Mouse (Mus musculus): ENCODE results near the gene Ell3. TPM values are rescaled to one million over a fixed set of nuclear protein-coding genes. Genes with fewer than 3 reads are reported as not detected.

Ell3 gene
- total and polyA plus RNA-seq, 2 experiments: 2.2 to 6.0 TPM

DNA sequence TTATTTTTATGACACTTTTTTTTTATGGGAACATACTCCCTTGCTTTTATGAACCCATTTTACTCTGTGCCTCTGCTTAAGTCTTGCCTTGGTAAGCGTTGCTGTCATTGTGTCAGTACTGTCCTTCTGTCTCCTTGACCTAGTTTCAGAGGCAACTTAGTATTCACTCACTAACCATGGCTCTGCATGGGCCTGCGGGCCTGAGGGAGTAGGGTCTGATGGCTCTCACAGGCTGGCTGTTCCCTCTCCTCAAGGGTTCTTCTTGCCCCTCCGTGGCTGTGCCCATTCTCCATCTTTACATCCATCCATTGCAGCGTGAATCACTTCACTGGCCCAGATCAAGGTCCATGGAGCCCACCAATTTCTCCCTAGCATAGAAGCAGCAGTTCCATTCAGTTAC is 2.4 kb upstream of the Ell3 start:
- peaks cover 9% of the 10 kb centered on the region for H3K4me1 ChIP-seq (ENCODE audit: control insufficient read depth, insufficient read depth, low read length)
- no peak for DNase-seq (ENCODE audit: extremely low read depth, low read depth, low spot score)
- 92% methylated on average over 4 of the region's 4 CpGs for WGBS
- H3K79me2 ChIP-seq (ENCODE audit: control insufficient read depth, insufficient read depth, low read length): peaks cover 9% of the 10 kb centered on the region; the same call in 1 of the 2 replicates
- H3K27ac ChIP-seq (replicated peaks; ENCODE audit: insufficient read depth, low read depth, low read length): no peak overlapping the region
- TF ChIP-seq CTCF (IDR thresholded peaks at IDR 0.05; ENCODE audit: low read depth, low read length) (no peak), POLR2A (IDR thresholded peaks at IDR 0.05; ENCODE audit: extremely low read depth, insufficient read depth, low read length) (no peak)
- H3K4me3 ChIP-seq (ENCODE audit: insufficient read depth, low read depth, low read length): no peak overlapping the region
- no peak overlapping the region for H3K9ac ChIP-seq (ENCODE audit: low read depth, low read length)
- H3K27me3 ChIP-seq (ENCODE audit: control insufficient read depth, insufficient read depth, low read length): no peaks in the 10 kb centered on the region
- peaks cover 7% of the 10 kb centered on the region; the same call in 1 of the 2 replicates for H3K36me3 ChIP-seq (ENCODE audit: control insufficient read depth, insufficient read depth, low read length)

GRCm38 (mm10) chr2:121445117-121445516 is 1.0 kb upstream of the Ell3 start:
- H3K27me3 ChIP-seq (ENCODE audit: control insufficient read depth, insufficient read depth, low read length): no peaks in the 10 kb centered on the region
- 88% methylated on average over 3 of the region's 3 CpGs for WGBS
- H3K9ac ChIP-seq (ENCODE audit: low read depth, low read length): no peak overlapping the region
- no peak overlapping the region for H3K4me3 ChIP-seq (ENCODE audit: insufficient read depth, low read depth, low read length)
- DNase-seq (ENCODE audit: extremely low read depth, low read depth, low spot score): no peak
- H3K27ac ChIP-seq (replicated peaks; ENCODE audit: insufficient read depth, low read depth, low read length): no peak overlapping the region
- H3K4me1 ChIP-seq (ENCODE audit: control insufficient read depth, insufficient read depth, low read length): peaks cover 10% of the 10 kb centered on the region
- peaks cover 9% of the 10 kb centered on the region; the same call in 1 of the 2 replicates for H3K79me2 ChIP-seq (ENCODE audit: control insufficient read depth, insufficient read depth, low read length)
- TF ChIP-seq POLR2A (IDR thresholded peaks at IDR 0.05; ENCODE audit: extremely low read depth, insufficient read depth, low read length) (no peak), CTCF (IDR thresholded peaks at IDR 0.05; ENCODE audit: low read depth, low read length) (no peak)
- no peaks in the 10 kb centered on the region for H3K36me3 ChIP-seq (ENCODE audit: control insufficient read depth, insufficient read depth, low read length)

DNA sequence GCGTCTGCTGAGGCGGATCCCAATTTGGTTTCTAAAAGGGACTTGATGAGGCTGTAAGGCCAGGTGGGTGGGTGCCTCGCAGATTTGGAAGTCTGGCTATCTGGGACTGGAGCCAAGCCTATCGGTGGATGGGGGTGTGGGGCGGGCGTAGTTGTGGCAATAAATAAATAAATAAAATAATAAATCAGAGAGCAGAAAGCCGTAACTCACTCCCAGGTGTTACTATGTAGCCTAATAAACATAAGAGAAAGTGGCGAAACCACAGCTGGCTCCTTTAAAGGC is 1.1 kb downstream of the Ell3 start:
- H3K27ac ChIP-seq (replicated peaks; ENCODE audit: insufficient read depth, low read depth, low read length): peak overlapping the region; percentile 30
- no peak for DNase-seq (ENCODE audit: extremely low read depth, low read depth, low spot score)
- 6% methylated on average over 8 of the region's 8 CpGs for WGBS

GRCm38 (mm10) chr2:121442259-121443067 is 1.6 kb downstream of the Ell3 start:
- no peak for TF ChIP-seq POLR2A (IDR thresholded peaks at IDR 0.05; ENCODE audit: extremely low read depth, insufficient read depth, low read length)
- TF ChIP-seq CTCF (IDR thresholded peaks at IDR 0.05; ENCODE audit: low read depth, low read length): no peak
- H3K4me1 ChIP-seq (ENCODE audit: control insufficient read depth, insufficient read depth, low read length): peaks cover 12% of the 10 kb centered on the region; the same call in 1 of the 2 replicates
- WGBS: 1% methylated on average over 30 of the region's 30 CpGs
- no peaks in the 10 kb centered on the region for H3K79me2 ChIP-seq (ENCODE audit: control insufficient read depth, insufficient read depth, low read length)
- peak overlapping the region; percentile 30 for H3K27ac ChIP-seq (replicated peaks; ENCODE audit: insufficient read depth, low read depth, low read length)
- no peaks in the 10 kb centered on the region for H3K27me3 ChIP-seq (ENCODE audit: control insufficient read depth, insufficient read depth, low read length)
- H3K36me3 ChIP-seq (ENCODE audit: control insufficient read depth, insufficient read depth, low read length): peaks cover 16% of the 10 kb centered on the region
- peak; percentile 79 for DNase-seq (ENCODE audit: extremely low read depth, low read depth, low spot score)
- H3K9ac ChIP-seq (ENCODE audit: low read depth, low read length): peak overlapping the region; percentile 61
- H3K4me3 ChIP-seq (ENCODE audit: insufficient read depth, low read depth, low read length): peak overlapping the region; percentile 54

More for the DNA sequence above, 1.1 kb downstream of the Ell3 start:
- TF ChIP-seq CTCF (IDR thresholded peaks at IDR 0.05; ENCODE audit: low read depth, low read length): no peak
- TF ChIP-seq POLR2A (IDR thresholded peaks at IDR 0.05; ENCODE audit: extremely low read depth, insufficient read depth, low read length): no peak
- Histone ChIP-seq H3K4me1 (ENCODE audit: control insufficient read depth, insufficient read depth, low read length) (peaks cover 12% of the 10 kb centered on the region), H3K79me2 (ENCODE audit: control insufficient read depth, insufficient read depth, low read length) (no peaks in the 10 kb centered on the region), H3K4me3 (ENCODE audit: insufficient read depth, low read depth, low read length) (peak overlapping the region; percentile 40), H3K9ac (ENCODE audit: low read depth, low read length) (peak overlapping the region; percentile 61), H3K36me3 (ENCODE audit: control insufficient read depth, insufficient read depth, low read length) (peaks cover 11% of the 10 kb centered on the region), H3K27me3 (ENCODE audit: control insufficient read depth, insufficient read depth, low read length) (no peaks in the 10 kb centered on the region)

GRCm38 (mm10) chr2:121441800-121442199 is 2.3 kb downstream of the Ell3 start:
- 17% methylated on average over 11 of the region's 11 CpGs for WGBS
- DNase-seq (ENCODE audit: extremely low read depth, low read depth, low spot score): no peak
- no peak overlapping the region for H3K27ac ChIP-seq (replicated peaks; ENCODE audit: insufficient read depth, low read depth, low read length)
- TF ChIP-seq CTCF (IDR thresholded peaks at IDR 0.05; ENCODE audit: low read depth, low read length) (no peak), POLR2A (IDR thresholded peaks at IDR 0.05; ENCODE audit: extremely low read depth, insufficient read depth, low read length) (no peak)
- peak overlapping the region; percentile 54; the same call in 1 of the 2 replicates for H3K4me3 ChIP-seq (ENCODE audit: insufficient read depth, low read depth, low read length)
- H3K79me2 ChIP-seq (ENCODE audit: control insufficient read depth, insufficient read depth, low read length): no peaks in the 10 kb centered on the region
- peaks cover 12% of the 10 kb centered on the region; the same call in 1 of the 2 replicates for H3K4me1 ChIP-seq (ENCODE audit: control insufficient read depth, insufficient read depth, low read length)
- peak overlapping the region; percentile 53; the same call in 1 of the 2 replicates for H3K9ac ChIP-seq (ENCODE audit: low read depth, low read length)
- H3K36me3 ChIP-seq (ENCODE audit: control insufficient read depth, insufficient read depth, low read length): peaks cover 22% of the 10 kb centered on the region
- no peaks in the 10 kb centered on the region for H3K27me3 ChIP-seq (ENCODE audit: control insufficient read depth, insufficient read depth, low read length)

Measured in liver, adult 2 months (tissue).